Mouse (Mus musculus): Measurements from ENCODE around the gene Qprt.

Gene Qprt

GRCm38 (mm10) chr7:127133125-127133524 lies 11.1 kb upstream of the Qprt start:
- DNase-seq (ENCODE audit: low spot score in 2 of 2), result no peak

GRCm38 (mm10) chr7:127129638-127130037 lies 7.6 kb upstream of the Qprt start:
- no peak for DNase-seq (ENCODE audit: low spot score in 2 of 2)

DNA sequence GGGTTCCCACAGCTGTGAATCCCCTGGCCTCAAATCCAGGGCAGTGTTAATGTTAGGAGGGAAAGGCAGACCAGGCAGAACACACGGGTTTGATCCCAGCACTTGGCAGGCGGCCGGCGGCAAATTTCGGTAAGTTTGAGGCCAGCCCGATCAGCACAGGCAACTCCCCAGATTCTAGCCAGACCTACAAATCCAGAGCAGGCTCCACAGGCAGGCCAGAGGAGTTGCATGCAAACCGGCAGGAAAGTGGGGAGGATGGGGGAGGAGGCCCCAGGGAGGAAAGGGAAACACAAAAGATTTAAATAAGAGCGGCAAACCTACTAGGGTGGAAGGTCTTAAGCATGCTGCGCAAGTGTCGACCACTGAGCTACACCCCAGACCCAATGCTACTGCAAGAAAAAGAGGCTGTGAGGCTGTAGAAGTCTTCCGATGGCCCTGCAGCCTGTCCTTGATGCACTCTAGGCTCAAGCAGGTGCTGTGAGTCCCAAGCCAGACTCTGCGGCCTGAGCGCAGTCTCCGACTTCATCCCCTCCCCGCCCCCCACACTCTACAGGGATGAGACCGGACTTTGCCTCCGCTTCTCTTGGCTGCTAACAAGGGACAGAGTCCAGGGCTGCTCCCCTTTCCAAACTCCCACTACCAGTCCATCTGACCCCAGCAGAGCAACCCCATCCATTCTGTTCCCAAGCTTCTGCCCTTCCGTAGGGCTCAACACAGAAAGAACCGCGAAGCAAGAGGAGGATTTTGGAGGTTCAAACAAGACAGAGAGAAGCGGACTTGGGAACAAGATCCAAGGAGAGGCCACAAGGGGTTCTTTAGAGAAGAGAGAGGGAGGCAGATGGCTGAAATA lies 740 bp downstream of the Qprt start:
- DNase-seq (ENCODE audit: low spot score in 2 of 2), result no peak

GRCm38 (mm10) chr7:127118671-127119445 lies 3.2 kb downstream of the Qprt start:
- no peak for DNase-seq (ENCODE audit: low spot score in 2 of 2)

DNA sequence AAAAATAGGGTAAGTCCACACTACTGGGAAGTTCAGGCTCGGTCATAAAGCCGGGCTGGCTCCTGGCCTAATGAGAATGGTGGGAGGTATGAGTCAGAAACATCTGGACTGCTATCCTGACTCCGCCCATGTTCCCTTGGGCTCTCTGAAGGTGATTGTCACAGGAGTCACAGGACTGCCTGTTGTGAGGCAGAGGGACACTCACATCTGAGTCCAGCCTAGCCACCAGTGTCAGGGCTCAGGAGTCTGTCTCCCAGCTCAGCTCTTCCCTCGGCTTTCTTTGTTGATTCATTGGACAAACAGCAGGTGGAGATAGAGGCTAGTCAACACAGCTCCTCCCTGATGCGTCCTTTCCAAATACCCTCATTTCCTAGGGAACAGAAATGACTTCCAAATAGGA lies 4.1 kb downstream of the Qprt start:
- DNase-seq (ENCODE audit: low spot score in 2 of 2), result no peak

DNA sequence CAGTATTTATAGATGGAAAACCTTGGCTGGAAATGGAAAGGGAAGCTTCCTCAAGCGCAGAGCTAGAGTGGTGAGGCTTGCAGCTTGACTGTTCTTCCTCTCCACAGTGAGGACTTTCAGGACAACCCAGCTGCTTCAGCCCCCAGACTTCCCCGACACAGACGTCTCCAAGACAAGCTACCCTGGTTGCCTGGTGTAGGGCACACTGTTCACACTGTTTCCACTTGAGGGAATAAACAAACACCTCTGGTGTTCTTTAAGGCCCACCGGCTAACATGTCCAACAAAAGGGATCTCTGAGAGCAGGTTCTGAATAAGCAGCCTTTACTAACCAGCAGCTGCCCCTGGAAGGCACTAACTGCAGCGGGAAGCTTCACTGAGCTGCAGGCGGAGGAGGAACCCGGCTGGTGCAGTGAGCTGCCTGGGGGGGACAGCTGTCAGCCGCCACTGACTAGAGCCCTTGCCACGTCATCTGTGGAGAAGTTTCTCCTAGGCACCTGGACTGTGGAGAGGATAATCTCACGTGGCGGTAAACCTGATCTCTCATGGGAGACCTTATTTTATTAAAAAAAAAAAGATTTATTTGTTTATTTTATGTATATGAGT lies 5.6 kb downstream of the Qprt start:
- no peak for DNase-seq (ENCODE audit: low spot score in 2 of 2)

DNA sequence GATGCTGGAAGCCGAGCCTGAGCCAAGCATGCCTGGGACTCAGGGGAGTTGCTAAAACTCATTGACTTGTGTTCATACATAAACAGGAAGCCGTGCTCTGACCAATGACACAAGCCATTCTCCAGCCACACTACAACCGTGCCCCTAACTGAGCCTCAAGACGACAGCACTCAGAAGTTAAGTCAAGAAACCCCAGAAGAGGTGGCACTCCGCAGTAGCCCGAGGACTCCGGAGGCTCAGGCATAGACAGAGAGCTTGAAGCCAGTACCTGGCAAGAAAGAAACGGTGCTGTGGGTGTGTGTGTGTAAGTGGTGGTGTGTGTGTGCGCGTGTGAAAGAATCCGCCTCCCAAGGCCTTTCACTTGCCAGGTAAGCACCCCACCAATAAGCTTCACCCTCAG lies 7.1 kb downstream of the Qprt start:
- DNase-seq (ENCODE audit: low spot score in 2 of 2), result no peak

DNA sequence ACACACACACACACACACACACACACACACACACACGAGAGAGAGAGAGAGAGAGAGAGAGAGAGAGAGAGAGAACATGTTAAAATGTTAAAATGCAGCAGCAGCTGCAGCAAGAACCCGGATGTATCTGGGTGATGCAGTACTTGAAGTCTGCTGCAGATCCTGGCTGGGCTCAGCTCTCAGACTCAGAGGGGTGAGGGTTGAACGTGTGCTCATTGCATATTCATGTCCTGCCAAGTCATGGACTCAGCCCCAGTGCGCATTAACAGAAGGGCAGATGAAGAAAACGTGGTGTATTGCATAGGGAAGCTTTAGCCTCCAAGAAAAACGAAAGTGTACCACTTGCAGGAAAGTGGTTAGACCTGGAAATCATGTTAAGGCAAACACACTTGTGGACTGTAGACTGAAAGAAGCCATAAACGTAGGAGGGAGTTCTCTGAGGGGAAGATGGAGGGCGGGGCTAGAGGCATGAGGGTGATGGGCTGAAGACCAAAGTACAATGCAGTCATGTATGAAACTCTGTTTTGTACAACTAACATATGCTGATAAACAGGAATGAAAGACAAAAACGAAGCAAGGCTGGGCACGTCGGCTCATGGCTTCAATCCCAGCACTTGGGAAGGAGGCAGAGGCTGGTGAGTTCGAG lies 8.3 kb downstream of the Qprt start:
- no peak for DNase-seq (ENCODE audit: low spot score in 2 of 2)

GRCm38 (mm10) chr7:127112921-127113597 lies 9.0 kb downstream of the Qprt start:
- DNase-seq (ENCODE audit: low spot score in 2 of 2), result no peak

DNA sequence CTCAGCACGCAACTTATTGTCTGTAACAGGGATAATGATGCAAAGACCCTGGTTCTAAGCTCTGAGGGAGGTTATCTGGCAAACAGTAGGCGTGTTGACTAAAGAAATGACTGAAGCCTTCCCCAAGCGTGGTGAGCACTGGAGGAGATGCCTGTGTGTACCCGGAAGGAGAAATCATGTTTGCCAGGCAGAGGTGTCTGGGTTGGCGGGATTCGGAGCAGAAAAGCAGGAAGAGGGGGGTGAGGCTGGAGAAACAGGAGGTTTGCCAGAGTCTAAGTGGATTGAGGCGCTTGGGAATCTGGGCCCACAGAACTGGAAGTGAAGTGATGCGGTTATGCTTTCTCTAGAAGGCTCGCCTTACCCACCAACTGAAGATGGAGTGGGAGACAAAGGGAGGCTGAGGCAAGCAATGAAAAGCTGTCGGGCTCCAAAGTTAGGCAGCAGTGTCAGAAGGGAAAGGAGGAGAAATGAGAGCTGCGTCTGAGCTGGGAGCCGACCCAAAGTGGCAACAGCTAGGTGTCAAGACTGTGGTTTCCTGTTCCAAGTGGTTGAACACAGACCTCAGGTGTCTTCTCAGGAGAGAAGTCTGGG lies 9.7 kb downstream of the Qprt start:
- no peak for DNase-seq (ENCODE audit: low spot score in 2 of 2)

DNA sequence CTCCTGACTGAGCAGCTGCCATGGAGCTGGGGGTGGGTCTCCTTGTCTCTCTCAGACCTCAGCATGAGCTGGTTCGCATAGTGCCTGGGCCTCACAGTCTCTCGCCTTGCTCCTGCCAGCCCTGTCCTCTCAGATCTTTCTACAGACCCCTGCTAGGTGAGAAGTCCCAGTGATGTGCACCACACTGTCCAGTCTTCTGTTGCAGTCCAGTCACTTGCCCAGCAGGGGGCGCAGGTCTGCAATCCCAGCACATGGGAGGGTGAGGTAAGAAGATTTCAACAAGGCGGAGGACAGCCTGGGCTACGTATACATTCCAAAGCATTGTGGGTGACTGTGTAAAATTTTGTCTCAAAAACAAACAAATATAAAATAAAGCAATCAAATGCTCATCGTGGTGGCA lies 10.6 kb downstream of the Qprt start:
- peak; percentile 86 to 94 for DNase-seq (ENCODE audit: low spot score in 2 of 2)

- peak; percentile 77 to 88 for DNase-seq (ENCODE audit: low spot score in 2 of 2)
Measured at GRCm38 (mm10) chr7:127110239-127111007, 11.6 kb downstream of the Qprt start.

DNA sequence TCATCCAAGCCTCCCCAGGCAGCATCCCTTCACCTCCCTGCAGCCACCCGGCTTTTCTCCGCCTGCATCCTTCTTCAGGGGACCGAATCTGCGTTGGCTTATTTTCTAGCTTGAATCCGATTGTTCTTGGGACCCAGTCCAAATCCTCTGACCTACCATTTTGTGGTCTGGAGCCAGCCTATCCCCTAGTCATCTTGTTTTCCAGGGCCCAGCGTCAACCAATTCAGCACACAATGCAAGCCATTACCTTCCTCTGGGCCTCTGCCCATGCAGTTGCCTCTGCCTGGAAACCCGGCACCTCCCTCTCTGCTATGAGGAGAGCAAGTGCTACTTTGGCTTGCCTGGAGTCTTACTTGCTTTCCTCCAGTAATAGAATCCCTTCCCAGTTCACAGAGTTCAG lies 16.5 kb downstream of the Qprt start:
- DNase-seq (ENCODE audit: low spot score in 2 of 2), result no peak

- DNase-seq (ENCODE audit: low spot score in 2 of 2), result peak; percentile 66 to 81
Measured at GRCm38 (mm10) chr7:127104560-127105332, 17.3 kb downstream of the Qprt start.

GRCm38 (mm10) chr7:127103960-127104359 lies 18.1 kb downstream of the Qprt start:
- no peak for DNase-seq (ENCODE audit: low spot score in 2 of 2)

- DNase-seq (ENCODE audit: low spot score in 2 of 2), result no peak
Measured at GRCm38 (mm10) chr7:127102148-127102547, 19.9 kb downstream of the Qprt start.

DNA sequence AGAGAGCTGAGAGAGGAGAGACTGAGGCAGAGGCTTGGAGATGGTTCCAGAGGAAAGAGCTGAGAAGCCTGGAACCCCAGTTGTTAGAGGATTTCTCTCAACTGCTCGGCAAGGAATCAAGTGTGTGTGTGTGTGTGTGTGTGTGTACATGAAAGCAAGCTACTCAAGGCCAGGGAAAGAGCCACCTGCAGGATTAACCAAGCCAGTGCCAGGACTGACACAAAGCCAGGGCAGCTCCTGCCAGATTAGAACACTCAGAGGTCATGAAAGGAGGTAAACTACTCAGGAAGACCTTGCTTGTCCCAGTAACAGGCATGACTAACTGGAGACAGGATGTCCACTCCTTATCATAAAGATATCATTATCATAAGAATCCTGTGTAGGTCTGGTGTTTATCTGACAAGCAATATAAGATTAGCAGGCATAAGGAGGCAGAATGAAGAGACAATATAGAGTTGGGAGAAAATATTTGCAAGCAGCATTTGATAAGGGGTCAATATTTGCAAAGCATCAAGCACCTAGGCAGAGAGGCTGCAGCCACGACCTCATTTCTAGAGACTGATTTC lies 20.5 kb downstream of the Qprt start:
- no peak for DNase-seq (ENCODE audit: low spot score in 2 of 2)

- DNase-seq (ENCODE audit: low spot score in 2 of 2), result no peak
Measured at GRCm38 (mm10) chr7:127099528-127099927, 22.5 kb downstream of the Qprt start.

DNA sequence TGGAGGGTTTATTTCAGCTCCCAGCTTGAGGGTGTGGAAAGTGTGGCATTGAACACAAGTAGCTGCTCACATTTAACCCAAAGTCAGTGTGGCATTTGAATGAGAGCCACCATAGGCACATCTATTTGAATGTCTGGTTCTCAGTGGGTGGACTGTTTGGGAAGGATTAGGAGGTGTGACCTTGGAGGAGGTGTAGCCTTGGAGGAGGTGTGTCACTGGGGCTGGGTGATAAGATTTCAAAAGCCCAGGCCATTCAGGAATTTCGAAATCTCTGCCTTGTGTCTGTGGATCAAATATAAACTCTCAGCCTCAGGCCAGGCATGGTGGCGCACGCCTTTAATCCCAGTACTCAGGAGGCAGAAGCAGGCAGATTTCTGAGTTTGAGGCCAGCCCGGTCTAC lies 23.1 kb downstream of the Qprt start:
- no peak for DNase-seq (ENCODE audit: low spot score in 2 of 2)
